Mouse (Mus musculus) ES-Bruce4 (cell line): Measurements from ENCODE around the gene Catip.

Experiments
- CTCF ChIP-seq: IDR thresholded peaks from one replicate; pipeline ENCODE4 v1.8.1; 2011; ENCODE audit warnings: low read depth, low read length
- POLR2A ChIP-seq: IDR thresholded peaks from one replicate; pipeline ENCODE4 v1.8.1; 2011; ENCODE audit warnings: low read length; ENCODE audit not compliant: insufficient read depth

- TF ChIP-seq CTCF (no peak), POLR2A (no peak)
Observed at GRCm38 (mm10) chr1:74394858-74395257, 33.0 kb downstream of the Catip start.
